Mouse (Mus musculus) hindbrain, postnatal 0 days (tissue): ENCODE measurements around the gene Pltp. TPM values are rescaled to one million over a fixed set of nuclear protein-coding genes. Genes with fewer than 3 reads are reported as not detected.

ENCODE experiments used
- ATAC-seq: fragments of 200-750 bp; cut with Nextera tagmentation; 2 replicates; pipeline ENCODE4 v1.8.0; 2017; ENCODE audit warnings: mild to moderate bottlenecking, moderate TSS enrichment, moderate library complexity
- DNase-seq: peaks from one replicate; pipeline ENCODE4 v3.0.0-alpha.2; 2015; ENCODE audit warnings: low spot score
- H3K27ac ChIP-seq: fragments of 300-500 bp; sonication (generic); 2 replicates; pipeline ENCODE4 v1.5.1; 2014; ENCODE audit warnings: mild to moderate bottlenecking
- H3K27me3 ChIP-seq: fragments of 300-500 bp; sonication (generic); 2 replicates; pipeline ENCODE4 v1.6.1; 2014; ENCODE audit warnings: low read length, mixed read lengths; ENCODE audit not compliant: insufficient read depth
- H3K36me3 ChIP-seq: fragments of 300-500 bp; sonication (generic); 2 replicates; pipeline ENCODE4 v1.6.1; 2014; ENCODE audit warnings: low read length, mixed read lengths; ENCODE audit not compliant: insufficient read depth
- H3K4me1 ChIP-seq: fragments of 300-500 bp; sonication (generic); 2 replicates; pipeline ENCODE4 v1.6.1; 2014; ENCODE audit warnings: antibody characterized with exemption, low read length, mixed read lengths; ENCODE audit not compliant: insufficient read depth
- H3K4me2 ChIP-seq: fragments of 300-500 bp; sonication (generic); 2 replicates; pipeline ENCODE4 v1.6.1; 2014; ENCODE audit warnings: low read depth, mild to moderate bottlenecking, low read length, moderate library complexity, mixed read lengths
- H3K4me3 ChIP-seq: fragments of 300-500 bp; sonication (generic); 2 replicates; pipeline ENCODE4 v1.5.1; 2014; ENCODE audit warnings: low read length
- H3K9ac ChIP-seq: fragments of 300-500 bp; sonication (generic); replicated peaks from 2 replicates; pipeline ENCODE4 v1.6.1; 2014; ENCODE audit warnings: mild to moderate bottlenecking, low read length, moderate library complexity, mixed read lengths
- H3K9me3 ChIP-seq: fragments of 300-500 bp; sonication (generic); 2 replicates; pipeline ENCODE4 v1.6.1; 2016; ENCODE audit warnings: low read length, mixed read lengths
- CTCF ChIP-seq: IDR thresholded peaks from 2 replicates; pipeline ENCODE4 v1.5.1; 2016; ENCODE audit warnings: antibody characterized with exemption, control low read depth, low read depth
- WGBS: fragments of 180-500 bp; shearing (Covaris S2); extraction: QIAGEN DNeasy Blood & Tissue Kit; methylation state at CpG from one replicate; pipeline ENCODE4 v1.1.7; 2014; 5-methylcytosine and 5-hydroxymethylcytosine counted together
- polyA plus RNA-seq: library from polyadenylated mRNA; unstranded; fragments of >200 nt; fragmentation: Nextera tagmentation; extraction: Ambion mirVana; gene quantifications from 2 replicates; pipeline ENCODE4 v1.2.1, GENCODE M21; 2015
- total RNA-seq: library from RNA; depleted of rRNA; stranded (reverse); fragments of >200 nt; gene quantifications from 2 replicates; pipeline ENCODE4 v1.2.3, GENCODE M21; 2014

Gene Pltp
- total and polyA plus RNA-seq, 2 experiments from 2014 or later, result 88.7 to 117 TPM

DNA sequence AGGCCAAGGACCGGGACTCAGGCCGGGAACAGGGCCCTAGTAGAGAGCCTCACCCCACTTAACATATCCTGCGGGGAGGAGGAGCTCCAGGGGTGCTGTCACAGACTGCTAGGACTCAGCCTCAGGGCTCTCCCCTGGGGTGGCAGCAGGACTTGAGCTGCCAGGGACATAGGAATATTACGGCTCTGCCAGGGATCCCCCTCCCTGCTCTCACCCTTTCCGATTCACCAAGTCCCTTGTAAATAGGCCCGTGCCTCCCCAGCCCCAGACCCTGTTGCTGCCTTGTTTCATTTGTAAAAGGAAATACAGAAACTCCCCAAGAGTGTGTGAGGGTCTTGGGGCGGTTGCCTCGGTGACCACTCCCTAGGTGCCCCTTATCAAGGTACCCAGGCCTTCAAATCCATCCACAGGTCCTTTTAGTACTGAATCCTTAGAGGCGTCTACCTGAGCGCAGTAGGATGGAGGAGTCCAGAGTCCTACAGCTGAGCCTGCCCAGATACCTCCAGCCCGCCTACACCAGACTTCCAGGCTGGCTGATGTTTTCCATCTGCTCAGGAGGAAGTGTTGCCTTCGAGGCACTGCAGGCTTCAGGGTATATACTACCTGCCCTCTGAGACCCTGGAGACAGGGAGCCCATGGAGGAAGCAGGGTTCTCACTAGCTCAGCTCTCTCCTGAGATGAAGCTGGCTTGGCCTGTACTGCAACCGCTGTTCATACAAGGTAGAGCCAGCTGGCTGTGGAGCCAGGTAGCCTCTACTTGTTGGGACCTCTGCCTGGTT lies 33.7 kb upstream of the Pltp start:
- H3K36me3 ChIP-seq, result peaks cover 88% of the 10 kb centered on the region
- no peak overlapping the region for H3K4me2 ChIP-seq
- H3K9ac ChIP-seq, result no peak overlapping the region
- DNase-seq (no peak), ATAC-seq (no peak)
- H3K27me3 ChIP-seq, result no peaks in the 10 kb centered on the region
- WGBS, result 87% methylated on average over 13 of the region's 13 CpGs
- no peaks in the 10 kb centered on the region for H3K4me1 ChIP-seq
- H3K4me3 ChIP-seq, result no peak overlapping the region
- no peaks in the 10 kb centered on the region for H3K9me3 ChIP-seq
- no peak for TF ChIP-seq CTCF
- H3K27ac ChIP-seq, result no peak overlapping the region

DNA sequence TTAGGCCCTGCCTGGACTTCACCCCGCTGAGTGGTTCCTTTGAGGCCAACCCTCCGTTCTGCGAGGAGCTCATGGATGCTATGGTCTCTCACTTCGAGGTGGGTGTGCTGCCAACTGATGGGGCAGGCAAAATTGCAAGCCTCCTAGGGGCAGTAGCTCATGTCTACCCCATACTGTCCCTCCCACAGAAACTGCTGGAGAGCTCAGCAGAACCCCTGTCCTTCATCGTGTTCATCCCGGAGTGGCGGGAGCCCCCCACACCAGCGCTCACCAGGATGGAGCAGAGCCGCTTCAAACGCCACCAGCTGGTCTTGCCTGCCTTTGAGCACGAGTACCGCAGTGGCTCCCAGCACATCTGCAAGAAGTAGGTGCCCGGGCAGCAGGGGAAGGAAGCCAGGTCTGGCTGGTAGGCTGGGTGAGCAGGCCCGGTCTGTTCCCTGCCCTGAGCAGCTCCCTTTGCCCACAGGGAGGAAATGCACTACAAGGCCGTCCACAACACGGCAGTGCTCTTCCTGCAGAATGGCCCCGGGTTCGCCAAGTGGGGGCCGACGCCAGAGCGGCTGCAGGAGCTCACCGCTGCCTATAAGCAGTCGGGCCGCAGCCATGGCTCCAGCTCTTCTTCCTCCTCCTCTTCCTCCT lies 33.0 kb upstream of the Pltp start:
- Histone ChIP-seq H3K36me3 (peaks cover 88% of the 10 kb centered on the region), H3K27me3 (no peaks in the 10 kb centered on the region), H3K4me2 (no peak overlapping the region), H3K4me3 (no peak overlapping the region), H3K4me1 (no peaks in the 10 kb centered on the region), H3K9ac (no peak overlapping the region), H3K27ac (no peak overlapping the region), H3K9me3 (no peaks in the 10 kb centered on the region)
- 90% methylated on average over 24 of the region's 24 CpGs for WGBS
- no peak for ATAC-seq
- no peak for DNase-seq
- no peak for TF ChIP-seq CTCF

DNA sequence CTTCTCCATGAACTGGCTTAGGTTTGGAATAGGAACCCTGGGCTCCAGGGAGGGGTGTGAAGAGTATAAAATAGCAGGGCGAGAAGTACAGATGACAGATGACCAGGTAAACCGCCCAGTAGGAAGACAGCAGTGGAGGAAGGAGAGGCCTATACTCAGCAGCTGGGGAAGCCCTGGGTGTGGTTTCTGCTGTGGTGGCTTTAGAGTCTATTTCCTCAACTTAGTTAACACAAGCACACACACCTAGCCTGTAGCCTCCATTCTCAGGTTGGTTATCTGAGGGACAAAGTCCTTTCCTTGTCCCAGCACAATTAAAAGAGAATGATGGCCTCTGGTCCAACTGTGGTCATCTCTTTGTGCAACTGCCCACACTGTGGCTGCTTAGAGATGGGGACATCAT lies 32.4 kb upstream of the Pltp start:
- H3K9me3 ChIP-seq, result no peaks in the 10 kb centered on the region
- no peak overlapping the region for H3K9ac ChIP-seq
- WGBS, result 93% methylated on average over 2 of the region's 2 CpGs
- no peak overlapping the region for H3K4me2 ChIP-seq
- H3K4me3 ChIP-seq, result no peak overlapping the region
- H3K27ac ChIP-seq, result no peak overlapping the region
- H3K4me1 ChIP-seq, result no peaks in the 10 kb centered on the region
- DNase-seq (no peak), ATAC-seq (no peak)
- peaks cover 88% of the 10 kb centered on the region for H3K36me3 ChIP-seq
- no peak for TF ChIP-seq CTCF
- no peaks in the 10 kb centered on the region for H3K27me3 ChIP-seq

DNA sequence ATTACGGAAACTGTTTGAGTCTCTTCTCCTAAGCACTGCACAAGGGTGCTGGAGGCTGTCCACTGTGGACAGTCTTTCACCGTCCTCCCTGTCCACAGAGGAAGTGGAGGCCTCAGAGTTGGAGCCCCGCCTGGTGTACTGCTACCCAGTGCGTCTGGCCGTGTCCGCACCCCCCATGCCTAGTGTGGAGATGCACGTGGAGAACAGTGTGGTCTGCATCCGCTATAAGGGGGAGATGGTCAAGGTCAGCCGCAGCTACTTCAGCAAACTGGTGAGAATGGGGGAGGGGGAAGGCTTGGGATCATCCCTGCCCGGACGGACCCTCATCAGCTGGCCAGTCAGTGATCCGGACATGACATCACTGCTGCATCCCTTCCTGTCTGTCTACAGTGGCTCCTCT lies 31.5 kb upstream of the Pltp start:
- Histone ChIP-seq H3K4me3 (no peak overlapping the region), H3K4me2 (no peak overlapping the region), H3K9ac (no peak overlapping the region), H3K36me3 (peaks cover 93% of the 10 kb centered on the region), H3K27me3 (no peaks in the 10 kb centered on the region), H3K9me3 (no peaks in the 10 kb centered on the region), H3K27ac (no peak overlapping the region), H3K4me1 (no peaks in the 10 kb centered on the region)
- WGBS, result 78% methylated on average over 12 of the region's 12 CpGs
- no peak for TF ChIP-seq CTCF
- ATAC-seq, result no peak
- no peak for DNase-seq

DNA sequence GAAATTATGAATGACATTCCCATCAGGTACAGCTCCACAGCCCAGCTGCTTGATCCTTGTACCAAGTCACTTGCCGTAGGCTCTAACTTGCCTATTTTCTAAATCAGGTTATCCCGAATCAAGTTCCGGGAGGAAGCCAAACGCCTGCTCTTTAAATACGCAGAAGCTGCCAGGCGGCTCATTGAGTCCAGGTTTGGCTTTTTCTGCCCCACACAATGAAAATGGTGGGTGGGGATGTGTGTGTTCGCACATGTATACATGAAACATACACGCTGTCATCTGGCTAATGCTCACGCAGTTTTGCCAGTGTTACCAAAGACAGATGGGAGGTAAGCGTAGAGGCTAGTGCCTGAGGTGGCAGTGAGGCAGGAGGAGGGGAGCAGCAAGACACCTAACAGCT lies 29.1 kb upstream of the Pltp start:
- no peaks in the 10 kb centered on the region for H3K9me3 ChIP-seq
- TF ChIP-seq CTCF, result no peak
- H3K27ac ChIP-seq, result no peak overlapping the region
- H3K27me3 ChIP-seq, result no peaks in the 10 kb centered on the region
- DNase-seq, result no peak
- H3K4me3 ChIP-seq, result no peak overlapping the region
- H3K4me2 ChIP-seq, result no peak overlapping the region
- ATAC-seq, result no peak
- H3K4me1 ChIP-seq, result no peaks in the 10 kb centered on the region
- 89% methylated on average over 10 of the region's 10 CpGs for WGBS
- H3K9ac ChIP-seq, result no peak overlapping the region
- peaks cover 83% of the 10 kb centered on the region for H3K36me3 ChIP-seq

DNA sequence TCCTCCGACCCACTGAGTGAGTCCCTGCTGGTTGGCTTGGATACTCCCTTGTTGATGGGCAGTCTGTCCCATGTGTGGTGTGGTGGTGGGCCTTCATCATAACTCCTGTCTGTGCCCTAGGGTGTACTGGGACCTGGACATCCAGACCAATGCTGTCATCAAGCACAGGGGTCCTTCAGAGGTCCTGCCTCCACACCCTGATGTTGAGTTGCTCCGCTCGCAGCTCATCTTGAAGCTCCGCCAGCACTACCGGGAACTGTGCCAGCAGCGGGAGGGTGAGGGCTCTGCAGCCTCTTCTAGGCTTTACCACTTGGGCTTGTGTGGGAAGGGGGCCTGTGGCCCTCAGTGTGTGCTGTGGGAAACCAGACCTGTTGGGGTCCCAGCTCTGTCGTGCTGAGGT lies 28.3 kb upstream of the Pltp start:
- peak; percentile 22 for ATAC-seq
- 30% methylated on average over 7 of the region's 7 CpGs for WGBS
- no peak overlapping the region for H3K4me2 ChIP-seq
- H3K9me3 ChIP-seq, result no peaks in the 10 kb centered on the region
- no peak overlapping the region for H3K9ac ChIP-seq
- H3K4me3 ChIP-seq, result no peak overlapping the region
- no peak for TF ChIP-seq CTCF
- H3K4me1 ChIP-seq, result no peaks in the 10 kb centered on the region
- DNase-seq, result peak; percentile 80
- H3K36me3 ChIP-seq, result peaks cover 77% of the 10 kb centered on the region
- H3K27ac ChIP-seq, result peak overlapping the region; percentile 48; the same call in 1 of the 2 replicates
- no peaks in the 10 kb centered on the region for H3K27me3 ChIP-seq

DNA sequence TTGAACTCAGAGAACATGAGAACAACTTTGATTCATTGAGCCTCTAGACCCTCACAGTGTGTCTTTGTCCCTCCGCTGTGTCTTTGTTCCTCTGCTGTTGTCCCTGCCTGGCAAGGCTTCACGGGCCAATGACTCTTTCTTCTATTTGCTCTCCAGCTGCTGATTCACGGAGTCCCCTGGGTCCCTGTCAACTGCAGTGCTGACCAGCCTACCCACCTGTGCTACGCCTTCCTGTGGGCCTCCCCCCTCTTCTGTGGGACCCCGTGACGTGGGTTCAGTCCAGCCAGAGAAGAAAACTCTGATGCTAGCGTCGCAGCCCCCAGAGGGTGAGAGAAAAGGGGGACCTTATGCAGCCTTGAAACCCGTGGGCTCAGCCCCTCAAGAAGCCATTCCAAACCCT lies 25.1 kb upstream of the Pltp start:
- no peak for ATAC-seq
- Histone ChIP-seq H3K36me3 (peaks cover 49% of the 10 kb centered on the region), H3K27me3 (no peaks in the 10 kb centered on the region), H3K9ac (no peak overlapping the region), H3K4me2 (no peak overlapping the region), H3K4me1 (0 out of 2 replicates have a peak, but pooled peaks cover 8% of the 10 kb centered on the region), H3K27ac (no peak overlapping the region), H3K9me3 (no peaks in the 10 kb centered on the region), H3K4me3 (no peak overlapping the region)
- TF ChIP-seq CTCF, result no peak
- no peak for DNase-seq
- WGBS, result 32% methylated on average over 9 of the region's 9 CpGs
